Mouse (Mus musculus): ENCODE measurements around the gene Pip5k1c. TPM values are rescaled to one million over a fixed set of nuclear protein-coding genes. Genes with fewer than 3 reads are reported as not detected.

The Pip5k1c gene
- polyA plus RNA-seq, 1 experiment from 2014 or later: 33.7 TPM

DNA sequence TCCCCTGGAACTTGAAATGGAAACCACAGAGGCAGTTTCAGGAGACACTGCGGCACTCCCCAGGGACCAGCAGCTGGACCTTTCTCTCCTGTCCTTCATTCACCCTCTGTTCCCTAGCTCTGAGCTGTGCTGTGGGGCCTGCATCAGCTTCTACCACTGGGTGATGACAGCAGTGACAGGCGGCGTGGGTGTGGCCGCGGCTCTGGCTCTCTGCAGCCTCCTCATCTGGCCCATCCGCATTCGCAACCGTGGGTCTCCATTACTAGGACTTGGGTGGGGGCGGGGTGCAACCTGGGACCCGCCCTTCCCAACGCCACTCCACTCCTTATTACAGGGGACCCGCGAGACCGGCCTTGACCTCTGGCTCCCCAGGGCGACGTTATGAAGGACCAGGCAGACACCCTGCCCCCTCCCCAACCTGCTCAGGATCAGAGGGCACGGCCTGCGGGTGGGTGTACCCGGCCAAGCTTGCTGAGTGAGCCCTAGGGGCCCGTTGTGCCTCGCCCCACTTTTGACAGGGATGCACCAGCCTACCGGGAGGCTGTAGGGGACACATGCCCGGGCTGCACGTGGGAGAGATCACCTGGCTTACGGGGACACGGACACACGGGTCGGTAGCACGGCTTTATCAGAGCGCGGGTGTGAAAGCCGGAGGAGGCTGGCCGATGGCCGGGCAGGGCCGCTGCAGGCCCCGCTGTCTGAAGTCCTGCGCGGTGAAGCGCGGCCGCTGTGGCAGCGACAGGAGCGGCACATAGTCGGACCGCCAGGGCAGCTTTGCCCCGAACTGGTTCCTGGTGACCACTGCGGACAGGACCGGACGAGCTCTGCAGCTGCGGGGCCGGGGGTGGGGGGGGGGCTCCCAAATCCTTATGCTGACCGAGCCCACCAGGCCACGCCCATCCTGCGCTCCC is 70.9 kb downstream of the Pip5k1c start:
- Histone ChIP-seq H3K4me2 (ENCODE audit: low read length) (peak overlapping the region; percentile 69), H3K27me3 (ENCODE audit: control insufficient read depth, insufficient read depth, low read length) (no peaks in the 10 kb centered on the region), H3K9me3 (ENCODE audit: control insufficient read depth, low read length) (no peaks in the 10 kb centered on the region), H3K36me3 (ENCODE audit: control insufficient read depth, insufficient read depth, low read length) (peaks cover 46% of the 10 kb centered on the region), H3K9ac (ENCODE audit: low read length) (peak overlapping the region; percentile 73), H3K4me1 (ENCODE audit: control insufficient read depth in 2 of 2, insufficient read depth in 2 of 2, low read length in 2 of 2) (peaks cover 31 to 71% of the 10 kb centered on the region in 2 experiments), H3K27ac (replicated peaks in 1 of 2; ENCODE audit: control insufficient read depth in 1 of 2, insufficient read depth in 1 of 2, low read depth in 2 of 2, low read length in 2 of 2) (peak overlapping the region; percentile 88 to 96), H3K4me3 (ENCODE audit: control insufficient read depth in 1 of 2, insufficient read depth in 1 of 2, low read depth in 1 of 2, low read length in 2 of 2) (peak overlapping the region; percentile 35 to 40)
- ATAC-seq (ENCODE audit: insufficient number of reproducible peaks, insufficient read depth, low FRiP score, low read depth): peak; percentile 63
- 3% methylated on average over 54 of the region's 54 CpGs for WGBS

DNA sequence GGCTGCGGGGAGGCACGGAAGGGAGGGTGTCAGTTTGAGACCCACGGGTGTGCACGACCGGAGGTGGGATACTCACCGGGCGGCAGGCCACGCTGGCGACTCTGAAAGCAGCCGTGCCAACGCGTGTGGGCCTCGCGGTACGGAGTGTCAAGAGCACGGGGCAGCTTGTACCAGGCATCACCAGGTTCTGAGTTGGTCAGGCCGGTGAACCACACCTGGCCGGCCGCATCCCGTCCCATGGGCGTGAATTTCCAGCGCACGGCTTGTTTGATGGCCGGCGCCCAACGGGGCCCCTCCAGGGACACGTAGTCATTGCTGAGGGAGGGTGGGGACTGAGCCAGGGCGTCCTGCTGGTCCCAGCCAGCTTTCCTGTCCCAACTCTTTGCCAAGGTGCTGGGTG is 71.9 kb downstream of the Pip5k1c start:
- Histone ChIP-seq H3K9me3 (ENCODE audit: control insufficient read depth, low read length) (no peaks in the 10 kb centered on the region), H3K4me3 (ENCODE audit: control insufficient read depth in 1 of 2, insufficient read depth in 1 of 2, low read depth in 1 of 2, low read length in 2 of 2) (peak overlapping the region; percentile 35 to 40), H3K27me3 (ENCODE audit: control insufficient read depth, insufficient read depth, low read length) (no peaks in the 10 kb centered on the region), H3K9ac (ENCODE audit: low read length) (peak overlapping the region; percentile 73), H3K4me2 (ENCODE audit: low read length) (peak overlapping the region; percentile 69), H3K27ac (replicated peaks in 1 of 2; ENCODE audit: control insufficient read depth in 1 of 2, insufficient read depth in 1 of 2, low read depth in 2 of 2, low read length in 2 of 2) (0 out of 4 replicates have a peak overlapping the region, but pooled peaks of 1 of the 2 experiments have one; percentile 22), H3K4me1 (ENCODE audit: control insufficient read depth in 2 of 2, insufficient read depth in 2 of 2, low read length in 2 of 2) (peaks cover 29 to 63% of the 10 kb centered on the region in 2 experiments), H3K36me3 (ENCODE audit: control insufficient read depth, insufficient read depth, low read length) (peaks cover 55% of the 10 kb centered on the region)
- ATAC-seq (ENCODE audit: insufficient number of reproducible peaks, insufficient read depth, low FRiP score, low read depth): no peak
- WGBS: 6% methylated on average over 28 of the region's 28 CpGs

DNA sequence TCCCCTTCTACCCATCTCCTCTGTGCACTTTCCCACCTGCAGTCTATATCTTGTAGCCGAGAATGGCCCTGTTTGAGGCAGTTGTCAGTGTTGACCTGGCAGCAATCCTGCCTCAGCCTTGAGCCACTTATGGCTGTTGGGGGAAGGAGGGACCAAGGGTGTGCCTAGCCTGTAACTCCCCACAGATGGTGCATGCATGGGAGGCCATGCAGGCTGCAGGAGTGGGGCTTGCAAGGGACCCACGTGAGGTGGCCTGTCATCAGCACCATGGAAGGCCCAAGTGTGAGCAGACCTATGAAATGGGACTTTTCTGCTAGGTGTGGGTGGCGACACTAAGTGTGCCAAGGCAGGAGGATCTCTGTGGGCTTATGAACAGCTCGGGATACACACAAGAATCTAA is 72.3 kb downstream of the Pip5k1c start:
- no peaks in the 10 kb centered on the region for H3K9me3 ChIP-seq (ENCODE audit: control insufficient read depth, low read length)
- H3K4me1 ChIP-seq (ENCODE audit: control insufficient read depth in 2 of 2, insufficient read depth in 2 of 2, low read length in 2 of 2): peaks cover 29 to 60% of the 10 kb centered on the region in 2 experiments
- 39% methylated on average over 4 of the region's 4 CpGs for WGBS
- ATAC-seq (ENCODE audit: insufficient number of reproducible peaks, insufficient read depth, low FRiP score, low read depth): no peak
- H3K27me3 ChIP-seq (ENCODE audit: control insufficient read depth, insufficient read depth, low read length): no peaks in the 10 kb centered on the region
- H3K9ac ChIP-seq (ENCODE audit: low read length): no peak overlapping the region
- no peak overlapping the region; a peak in 1 of 4 replicates for H3K27ac ChIP-seq (replicated peaks in 1 of 2; ENCODE audit: control insufficient read depth in 1 of 2, insufficient read depth in 1 of 2, low read depth in 2 of 2, low read length in 2 of 2)
- H3K4me2 ChIP-seq (ENCODE audit: low read length): peak overlapping the region; percentile 69
- peaks cover 58% of the 10 kb centered on the region for H3K36me3 ChIP-seq (ENCODE audit: control insufficient read depth, insufficient read depth, low read length)
- H3K4me3 ChIP-seq (ENCODE audit: control insufficient read depth in 1 of 2, insufficient read depth in 1 of 2, low read depth in 1 of 2, low read length in 2 of 2): 0 out of 4 replicates have a peak overlapping the region, but pooled peaks of 1 of the 2 experiments have one; percentile 35

DNA sequence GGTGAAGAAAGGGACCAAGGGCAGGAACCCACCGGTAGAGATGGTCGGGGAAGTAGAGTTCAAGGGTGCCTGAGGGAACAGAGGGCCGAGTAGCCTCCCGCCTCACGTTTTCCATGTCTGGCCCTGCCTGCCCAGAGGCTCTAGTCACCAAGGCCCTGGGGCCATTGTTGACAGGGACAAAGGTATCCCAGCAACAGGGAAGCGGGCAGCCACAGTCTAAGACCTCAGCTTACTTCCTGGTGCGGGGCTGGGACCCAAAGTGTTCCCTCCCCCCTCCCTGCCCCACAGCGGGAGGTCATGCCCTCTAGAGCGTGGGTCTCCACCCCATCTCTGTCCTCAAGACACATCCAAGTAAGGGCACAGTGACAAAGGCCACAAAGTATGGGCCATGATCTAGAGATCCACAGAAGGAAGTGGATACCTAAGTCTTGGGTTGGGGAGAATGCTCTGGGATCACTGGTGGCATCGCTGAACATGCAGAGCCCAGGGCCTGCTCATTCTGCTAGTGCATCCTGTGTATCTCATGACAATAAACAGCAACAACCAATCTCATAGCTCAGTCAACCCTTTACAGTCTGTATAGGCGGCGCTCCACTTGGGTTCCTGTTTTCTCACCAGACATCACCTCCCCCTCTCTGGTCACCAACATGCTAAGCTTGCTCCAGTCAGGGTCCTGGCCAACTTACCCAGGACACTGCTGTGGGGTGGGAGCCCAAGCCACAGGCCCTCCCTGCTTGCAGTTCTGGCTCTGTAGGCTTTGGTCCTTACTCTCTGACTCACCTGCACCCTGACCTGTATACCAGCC is 73.1 kb downstream of the Pip5k1c start, which contains the start of gene 4930404N11Rik:
4930404N11Rik (minus strand) TSS at position 145 of the 805 bp plus-strand sequence.
- H3K4me1 ChIP-seq (ENCODE audit: control insufficient read depth in 2 of 2, insufficient read depth in 2 of 2, low read length in 2 of 2): peaks cover 29 to 52% of the 10 kb centered on the region in 2 experiments
- H3K27me3 ChIP-seq (ENCODE audit: control insufficient read depth, insufficient read depth, low read length): no peaks in the 10 kb centered on the region
- H3K9ac ChIP-seq (ENCODE audit: low read length): peak within 1 kb of the TSS; percentile 73
- H3K4me2 ChIP-seq (ENCODE audit: low read length): peak within 1 kb of the TSS; percentile 69
- H3K9me3 ChIP-seq (ENCODE audit: control insufficient read depth, low read length): no peaks in the 10 kb centered on the region
- ATAC-seq (ENCODE audit: insufficient number of reproducible peaks, insufficient read depth, low FRiP score, low read depth): no peak
- peak within 1 kb of the TSS; percentile 35 to 40; a peak in 3 of 4 replicates for H3K4me3 ChIP-seq (ENCODE audit: control insufficient read depth in 1 of 2, insufficient read depth in 1 of 2, low read depth in 1 of 2, low read length in 2 of 2)
- H3K27ac ChIP-seq (replicated peaks in 1 of 2; ENCODE audit: control insufficient read depth in 1 of 2, insufficient read depth in 1 of 2, low read depth in 2 of 2, low read length in 2 of 2): peak within 1 kb of the TSS in 1 of 2 experiments; percentile 48; a peak in 2 of 4 replicates
- H3K36me3 ChIP-seq (ENCODE audit: control insufficient read depth, insufficient read depth, low read length): peaks cover 61% of the 10 kb centered on the region
- WGBS: 29% methylated on average over 12 of the region's 12 CpGs

DNA sequence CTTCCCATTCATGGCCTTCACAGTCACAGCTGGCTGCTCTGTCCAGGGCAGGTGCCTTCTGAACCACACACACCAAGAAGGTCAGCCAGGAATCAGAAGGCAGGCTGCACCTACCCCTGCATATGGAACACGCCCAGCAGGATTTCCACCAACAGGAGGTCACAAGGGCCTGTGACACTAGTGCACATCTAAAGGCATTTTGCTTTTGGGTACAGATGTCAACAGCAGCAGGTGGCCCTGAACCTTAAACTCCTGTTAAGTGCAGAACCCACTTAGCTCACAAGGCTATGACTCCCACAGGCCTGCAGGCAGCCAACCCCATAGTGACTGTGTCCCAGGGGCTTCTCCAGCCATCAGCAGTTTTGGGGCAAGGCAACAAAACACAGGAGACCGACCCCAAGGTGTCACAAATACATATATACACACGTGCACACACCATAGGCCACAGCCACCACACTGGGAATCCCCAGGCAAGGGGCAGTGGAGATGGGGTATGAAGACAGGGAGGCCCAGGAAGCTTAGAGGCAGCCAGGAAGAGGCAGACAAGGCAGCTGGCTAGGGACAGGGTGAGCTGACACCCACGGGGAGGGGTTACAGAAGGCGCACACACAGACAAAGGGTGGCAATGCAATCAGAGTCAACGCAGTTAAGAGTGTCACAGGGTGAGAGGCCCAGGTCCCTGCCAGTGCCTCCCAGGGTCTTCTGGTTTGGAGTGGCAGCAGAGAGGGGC is 73.9 kb downstream of the Pip5k1c start:
- Histone ChIP-seq H3K9ac (ENCODE audit: low read length) (no peak overlapping the region), H3K4me3 (ENCODE audit: control insufficient read depth in 1 of 2, insufficient read depth in 1 of 2, low read depth in 1 of 2, low read length in 2 of 2) (no peak overlapping the region), H3K4me1 (ENCODE audit: control insufficient read depth in 2 of 2, insufficient read depth in 2 of 2, low read length in 2 of 2) (peaks cover 29 to 45% of the 10 kb centered on the region in 2 experiments), H3K4me2 (ENCODE audit: low read length) (no peak overlapping the region), H3K27ac (replicated peaks in 1 of 2; ENCODE audit: control insufficient read depth in 1 of 2, insufficient read depth in 1 of 2, low read depth in 2 of 2, low read length in 2 of 2) (peak overlapping the region in 1 of 2 experiments; percentile 7; a peak in 1 of 4 replicates), H3K36me3 (ENCODE audit: control insufficient read depth, insufficient read depth, low read length) (peaks cover 62% of the 10 kb centered on the region), H3K27me3 (ENCODE audit: control insufficient read depth, insufficient read depth, low read length) (no peaks in the 10 kb centered on the region), H3K9me3 (ENCODE audit: control insufficient read depth, low read length) (no peaks in the 10 kb centered on the region)
- ATAC-seq (ENCODE audit: insufficient number of reproducible peaks, insufficient read depth, low FRiP score, low read depth): no peak
- WGBS: 73% methylated on average over 6 of the region's 6 CpGs

DNA sequence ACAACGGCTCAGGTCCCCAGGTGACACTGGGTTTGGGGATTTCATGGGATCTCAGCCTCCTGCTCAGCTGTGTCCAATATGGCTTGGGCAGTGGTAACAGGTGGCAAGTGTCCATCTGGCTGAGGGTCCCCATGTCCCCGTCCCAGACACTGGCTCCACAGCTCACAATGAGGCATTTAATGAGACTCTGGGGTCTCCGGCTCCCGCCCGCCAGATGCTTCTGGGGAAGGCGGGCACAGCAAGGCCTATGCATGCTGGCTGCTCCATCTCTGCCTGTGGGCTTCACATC is 74.4 kb downstream of the Pip5k1c start:
- 88% methylated on average over 6 of the region's 6 CpGs for WGBS

More for the DNA sequence above, 74.4 kb downstream of the Pip5k1c start:
- no peak overlapping the region for H3K4me3 ChIP-seq (ENCODE audit: control insufficient read depth in 1 of 2, insufficient read depth in 1 of 2, low read depth in 1 of 2, low read length in 2 of 2)
- peaks cover 60% of the 10 kb centered on the region for H3K36me3 ChIP-seq (ENCODE audit: control insufficient read depth, insufficient read depth, low read length)
- H3K4me1 ChIP-seq (ENCODE audit: control insufficient read depth in 2 of 2, insufficient read depth in 2 of 2, low read length in 2 of 2): peaks cover 29 to 40% of the 10 kb centered on the region in 2 experiments
- H3K27ac ChIP-seq (replicated peaks in 1 of 2; ENCODE audit: control insufficient read depth in 1 of 2, insufficient read depth in 1 of 2, low read depth in 2 of 2, low read length in 2 of 2): no peak overlapping the region
- H3K9ac ChIP-seq (ENCODE audit: low read length): no peak overlapping the region
- H3K27me3 ChIP-seq (ENCODE audit: control insufficient read depth, insufficient read depth, low read length): no peaks in the 10 kb centered on the region
- H3K4me2 ChIP-seq (ENCODE audit: low read length): no peak overlapping the region
- no peaks in the 10 kb centered on the region for H3K9me3 ChIP-seq (ENCODE audit: control insufficient read depth, low read length)
- no peak for ATAC-seq (ENCODE audit: insufficient number of reproducible peaks, insufficient read depth, low FRiP score, low read depth)

Data from heart, embryonic 14.5 days (tissue).